Mouse (Mus musculus): Measurements from ENCODE around the gene Ripk3. TPM values are rescaled to one million over a fixed set of nuclear protein-coding genes. Genes with fewer than 3 reads are reported as not detected.

The Ripk3 gene
- polyA plus RNA-seq, 1 experiment: 38.4 TPM

DNA sequence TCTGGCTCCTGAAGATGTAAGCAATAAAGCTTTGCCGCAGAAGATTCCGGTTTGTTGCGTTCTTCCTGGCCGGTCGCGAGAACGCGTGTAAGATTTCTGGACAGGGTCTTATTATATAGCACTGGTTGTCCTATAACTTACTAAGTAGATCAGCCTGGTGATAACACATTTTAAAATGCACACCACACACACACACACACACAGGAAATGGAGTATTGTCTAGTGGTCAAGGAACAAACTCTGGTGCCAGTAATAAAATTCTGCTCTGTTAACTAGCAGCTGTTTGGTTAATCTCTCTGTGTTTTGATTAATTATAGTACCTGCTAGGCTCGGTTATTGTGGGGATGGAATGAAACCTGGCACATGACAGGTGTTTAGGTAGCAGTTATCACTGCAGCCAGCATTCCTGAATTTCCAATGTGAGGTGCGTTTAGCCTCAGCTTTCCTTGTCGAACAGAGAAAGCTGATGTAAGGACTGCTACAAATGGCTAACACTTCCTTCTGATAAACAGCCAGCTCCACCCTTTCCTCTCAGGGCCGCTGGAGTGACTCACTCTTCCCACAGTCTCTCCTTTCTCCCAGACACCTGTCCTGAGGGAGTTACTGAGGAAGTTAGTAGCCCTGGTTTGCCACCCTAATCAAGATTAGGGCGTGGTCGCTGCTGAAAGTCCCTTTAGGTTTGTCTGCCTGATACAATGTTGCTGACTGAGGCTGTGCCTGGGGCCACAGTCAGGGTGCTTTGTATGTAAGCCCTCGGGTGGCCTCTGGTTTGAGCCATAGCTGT is 6.9 kb upstream of the Ripk3 start:
- Histone ChIP-seq H3K27me3 (replicated peaks) (no peaks in the 10 kb centered on the region), H3K4me3 (replicated peaks) (peak overlapping the region; percentile 62), H3K9me3 (no peaks in the 10 kb centered on the region), H3K4me1 (peaks cover 22% of the 10 kb centered on the region), H3K36me3 (replicated peaks; ENCODE audit: low read length) (no peaks in the 10 kb centered on the region)
- TF ChIP-seq FLI1 (IDR thresholded peaks at IDR 0.05; ENCODE audit: low read length): no peak
- TF ChIP-seq GATA1 (IDR thresholded peaks at IDR 0.05; ENCODE audit: borderline replicate concordance, low read length): no peak; the same call in 2 of the 3 replicates

- Histone ChIP-seq H3K4me1 (peaks cover 23% of the 10 kb centered on the region), H3K4me3 (replicated peaks) (no peak overlapping the region), H3K27me3 (replicated peaks) (no peaks in the 10 kb centered on the region), H3K9me3 (no peaks in the 10 kb centered on the region), H3K36me3 (replicated peaks; ENCODE audit: low read length) (no peaks in the 10 kb centered on the region)
- TF ChIP-seq FLI1 (IDR thresholded peaks at IDR 0.05; ENCODE audit: low read length) (no peak), GATA1 (IDR thresholded peaks at IDR 0.05; ENCODE audit: borderline replicate concordance, low read length) (no peak)
Measured at GRCm38 (mm10) chr14:55793946-55794345, 5.3 kb upstream of the Ripk3 start.

DNA sequence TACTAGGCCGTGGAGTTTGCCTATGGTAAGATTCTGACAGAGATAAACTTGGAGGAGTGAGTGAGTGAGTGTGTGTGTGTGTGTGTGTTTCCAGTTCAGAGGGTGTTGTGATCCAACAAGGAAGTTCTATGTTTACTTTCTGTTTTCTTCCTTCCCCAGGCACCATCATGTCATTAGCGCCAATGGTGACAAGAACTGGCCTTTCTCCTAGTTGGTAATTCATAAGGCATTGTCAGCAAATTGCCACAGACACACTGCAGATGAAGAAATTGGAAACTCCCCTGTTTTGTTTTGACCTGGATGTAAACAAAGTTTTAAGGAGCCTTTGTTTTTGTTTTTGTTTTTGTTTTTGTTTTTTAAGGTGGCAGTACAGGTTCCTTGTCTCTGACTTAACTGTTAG is 4.8 kb upstream of the Ripk3 start:
- Histone ChIP-seq H3K4me3 (replicated peaks) (no peak overlapping the region), H3K9me3 (no peaks in the 10 kb centered on the region), H3K4me1 (peaks cover 28% of the 10 kb centered on the region), H3K36me3 (replicated peaks; ENCODE audit: low read length) (no peaks in the 10 kb centered on the region), H3K27me3 (replicated peaks) (no peaks in the 10 kb centered on the region)
- no peak for TF ChIP-seq GATA1 (IDR thresholded peaks at IDR 0.05; ENCODE audit: borderline replicate concordance, low read length)
- TF ChIP-seq FLI1 (IDR thresholded peaks at IDR 0.05; ENCODE audit: low read length): no peak

- Histone ChIP-seq H3K27me3 (replicated peaks) (peaks cover 9% of the 10 kb centered on the region), H3K9me3 (no peaks in the 10 kb centered on the region), H3K4me3 (replicated peaks) (peak overlapping the region; percentile 92), H3K36me3 (replicated peaks; ENCODE audit: low read length) (peaks cover 35% of the 10 kb centered on the region), H3K4me1 (peaks cover 24% of the 10 kb centered on the region)
- no peak for TF ChIP-seq FLI1 (IDR thresholded peaks at IDR 0.05; ENCODE audit: low read length)
- no peak for TF ChIP-seq GATA1 (IDR thresholded peaks at IDR 0.05; ENCODE audit: borderline replicate concordance, low read length)
Measured at GRCm38 (mm10) chr14:55787731-55788130, 934 bp downstream of the Ripk3 start.

DNA sequence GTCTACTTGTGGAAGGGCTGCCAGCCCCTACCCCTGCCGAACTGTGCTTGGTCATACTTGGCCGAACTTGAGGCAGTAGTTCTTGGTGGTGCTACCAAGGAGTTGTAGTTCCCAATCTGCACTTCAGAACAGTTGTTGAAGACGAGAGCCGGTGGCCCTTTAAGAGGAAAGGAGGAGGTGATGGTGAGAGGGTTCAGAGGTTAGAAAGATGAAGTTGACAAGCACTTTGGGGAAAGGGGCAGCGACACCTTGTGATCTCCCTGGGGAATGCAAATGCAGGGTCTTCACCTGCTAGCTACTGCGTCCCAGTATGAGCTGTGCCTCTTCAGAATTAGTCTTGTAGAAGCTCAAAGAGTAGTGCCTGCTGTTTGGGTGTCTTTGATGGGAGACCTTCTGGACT is 3.5 kb downstream of the Ripk3 start:
- H3K4me3 ChIP-seq (replicated peaks): no peak overlapping the region
- H3K27me3 ChIP-seq (replicated peaks): peaks cover 17% of the 10 kb centered on the region
- no peaks in the 10 kb centered on the region for H3K9me3 ChIP-seq
- H3K36me3 ChIP-seq (replicated peaks; ENCODE audit: low read length): peaks cover 35% of the 10 kb centered on the region
- TF ChIP-seq GATA1 (IDR thresholded peaks at IDR 0.05; ENCODE audit: borderline replicate concordance, low read length): no peak
- TF ChIP-seq FLI1 (IDR thresholded peaks at IDR 0.05; ENCODE audit: low read length): no peak
- peaks cover 43% of the 10 kb centered on the region for H3K4me1 ChIP-seq

- no peak for TF ChIP-seq FLI1 (IDR thresholded peaks at IDR 0.05; ENCODE audit: low read length)
- H3K36me3 ChIP-seq (replicated peaks; ENCODE audit: low read length): peaks cover 35% of the 10 kb centered on the region
- H3K4me3 ChIP-seq (replicated peaks): no peak within 1 kb of the TSS
- H3K9me3 ChIP-seq: no peaks in the 10 kb centered on the region
- H3K4me1 ChIP-seq: peaks cover 42% of the 10 kb centered on the region
- H3K27me3 ChIP-seq (replicated peaks): peaks cover 28% of the 10 kb centered on the region
Measured at GRCm38 (mm10) chr14:55783958-55784235, 4.8 kb downstream of the Ripk3 start, which contains the start of gene Adcy4. TSS of gene Adcy4 (minus strand) at chr14:55784095.

- Histone ChIP-seq H3K36me3 (replicated peaks; ENCODE audit: low read length) (peaks cover 35% of the 10 kb centered on the region), H3K9me3 (no peaks in the 10 kb centered on the region), H3K4me1 (peaks cover 41% of the 10 kb centered on the region), H3K27me3 (replicated peaks) (peaks cover 32% of the 10 kb centered on the region), H3K4me3 (replicated peaks) (no peak overlapping the region)
- TF ChIP-seq GATA1 (IDR thresholded peaks at IDR 0.05; ENCODE audit: borderline replicate concordance, low read length) (no peak), FLI1 (IDR thresholded peaks at IDR 0.05; ENCODE audit: low read length) (no peak)
Measured at GRCm38 (mm10) chr14:55783171-55783957, 5.3 kb downstream of the Ripk3 start.

GRCm38 (mm10) chr14:55782361-55782960 is 6.2 kb downstream of the Ripk3 start:
- peaks cover 39% of the 10 kb centered on the region for H3K4me1 ChIP-seq
- TF ChIP-seq FLI1 (IDR thresholded peaks at IDR 0.05; ENCODE audit: low read length) (no peak), GATA1 (IDR thresholded peaks at IDR 0.05; ENCODE audit: borderline replicate concordance, low read length) (no peak)
- no peak overlapping the region for H3K4me3 ChIP-seq (replicated peaks)
- H3K27me3 ChIP-seq (replicated peaks): peaks cover 36% of the 10 kb centered on the region
- H3K9me3 ChIP-seq: no peaks in the 10 kb centered on the region
- peaks cover 32% of the 10 kb centered on the region for H3K36me3 ChIP-seq (replicated peaks; ENCODE audit: low read length)

GRCm38 (mm10) chr14:55781310-55781709 is 7.4 kb downstream of the Ripk3 start:
- H3K4me3 ChIP-seq (replicated peaks): peak overlapping the region; percentile 84
- H3K4me1 ChIP-seq: peaks cover 42% of the 10 kb centered on the region
- no peaks in the 10 kb centered on the region for H3K9me3 ChIP-seq
- H3K36me3 ChIP-seq (replicated peaks; ENCODE audit: low read length): peaks cover 20% of the 10 kb centered on the region
- peaks cover 36% of the 10 kb centered on the region for H3K27me3 ChIP-seq (replicated peaks)
- no peak for TF ChIP-seq FLI1 (IDR thresholded peaks at IDR 0.05; ENCODE audit: low read length)
- no peak for TF ChIP-seq GATA1 (IDR thresholded peaks at IDR 0.05; ENCODE audit: borderline replicate concordance, low read length)

DNA sequence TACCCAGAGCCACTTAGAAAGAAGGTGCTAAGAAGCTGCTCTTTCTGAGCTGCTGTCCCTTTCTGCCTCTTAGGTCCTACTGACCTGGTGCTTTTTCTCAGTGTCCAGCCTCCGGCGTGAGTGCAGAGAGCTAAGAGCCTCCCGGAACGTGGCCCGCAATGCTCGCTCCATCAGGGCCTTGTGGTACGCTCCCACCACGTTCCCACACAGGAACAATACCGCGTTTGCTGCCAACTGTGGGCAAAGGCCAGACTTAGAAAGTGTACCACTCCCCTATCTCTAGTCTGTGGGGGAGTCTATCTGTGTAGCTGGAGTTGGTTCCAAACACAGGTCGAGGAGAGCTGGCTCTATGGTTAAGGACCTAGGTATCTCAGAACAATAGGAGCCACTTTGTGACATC is 7.9 kb downstream of the Ripk3 start:
- Histone ChIP-seq H3K36me3 (replicated peaks; ENCODE audit: low read length) (peaks cover 14% of the 10 kb centered on the region), H3K9me3 (no peaks in the 10 kb centered on the region), H3K4me1 (peaks cover 42% of the 10 kb centered on the region), H3K27me3 (replicated peaks) (peaks cover 37% of the 10 kb centered on the region), H3K4me3 (replicated peaks) (no peak overlapping the region)
- TF ChIP-seq FLI1 (IDR thresholded peaks at IDR 0.05; ENCODE audit: low read length) (no peak), GATA1 (IDR thresholded peaks at IDR 0.05; ENCODE audit: borderline replicate concordance, low read length) (no peak)
